Mouse (Mus musculus) neural tube, embryonic 14.5 days (tissue): ENCODE data around the gene Glo1. TPM values are rescaled to one million over a fixed set of nuclear protein-coding genes. Genes with fewer than 3 reads are reported as not detected.
A peak's percentile ranks its signal among the peaks of the same experiment; 100 is the strongest.

Experiments used
- ATAC-seq: fragments of 200-750 bp; cut with Nextera tagmentation; 2 replicates; pipeline ENCODE4 v1.8.0; 2017; ENCODE audit warnings: low read depth, mild to moderate bottlenecking, moderate TSS enrichment, moderate library complexity
- H3K27ac ChIP-seq: fragments of 300-500 bp; sonication (generic); 2 replicates; pipeline ENCODE4 v1.5.1; 2014; ENCODE audit warnings: low read depth, mild to moderate bottlenecking, control low read depth, low read length, moderate library complexity, mixed read lengths
- H3K27me3 ChIP-seq: fragments of 300-500 bp; sonication (generic); 2 replicates; pipeline ENCODE4 v1.6.1; 2014; ENCODE audit warnings: low read length; ENCODE audit not compliant: control insufficient read depth, insufficient read depth
- H3K36me3 ChIP-seq: fragments of 300-500 bp; sonication (generic); 2 replicates; pipeline ENCODE4 v1.6.1; 2014; ENCODE audit warnings: low read length, mixed read lengths; ENCODE audit not compliant: control insufficient read depth, insufficient read depth
- H3K4me1 ChIP-seq: fragments of 300-500 bp; sonication (generic); 2 replicates; pipeline ENCODE4 v1.6.1; 2014; ENCODE audit warnings: low read length; ENCODE audit not compliant: control insufficient read depth, insufficient read depth
- H3K4me2 ChIP-seq: fragments of 300-500 bp; sonication (generic); 2 replicates; pipeline ENCODE4 v1.6.1; 2014; ENCODE audit warnings: mild to moderate bottlenecking, low read depth, low read length, control low read depth
- H3K4me3 ChIP-seq: fragments of 300-500 bp; sonication (generic); 2 replicates; pipeline ENCODE4 v1.5.1; 2014; ENCODE audit warnings: low read depth, low read length, control low read depth, mixed read lengths
- H3K9ac ChIP-seq: fragments of 300-500 bp; sonication (generic); replicated peaks from 2 replicates; pipeline ENCODE4 v1.6.1; 2014; ENCODE audit warnings: low read depth, mild to moderate bottlenecking, control low read depth, low read length, mixed read lengths
- H3K9me3 ChIP-seq: fragments of 300-500 bp; sonication (generic); 2 replicates; pipeline ENCODE4 v1.6.1; 2016; ENCODE audit warnings: low read length; ENCODE audit not compliant: control insufficient read depth
- WGBS: fragments of 180-500 bp; shearing (Covaris S2); extraction: QIAGEN DNeasy Blood & Tissue Kit; methylation state at CpG from one replicate; pipeline ENCODE4 v1.1.7; 2014; 5-methylcytosine and 5-hydroxymethylcytosine counted together
- polyA plus RNA-seq: library from polyadenylated mRNA; unstranded; fragments of >200 nt; fragmentation: Nextera tagmentation; extraction: Ambion mirVana; gene quantifications from 2 replicates; pipeline ENCODE4 v1.2.1, GENCODE M21; 2014

The Glo1 gene
- polyA plus RNA-seq, 1 experiment from 2014 or later = 159 TPM

GRCm38 (mm10) chr17:30619153-30619552, 7.5 kb downstream of the Glo1 start:
- Histone ChIP-seq H3K36me3 (no peaks in the 10 kb centered on the region), H3K27ac (no peak overlapping the region), H3K4me3 (no peak overlapping the region), H3K4me2 (no peak overlapping the region), H3K27me3 (no peaks in the 10 kb centered on the region), H3K4me1 (no peaks in the 10 kb centered on the region), H3K9ac (no peak overlapping the region), H3K9me3 (no peaks in the 10 kb centered on the region)
- no peak for ATAC-seq
- WGBS = 59% methylated on average over 2 of the region's 2 CpGs

- no peak overlapping the region for H3K4me2 ChIP-seq
- H3K27ac ChIP-seq = no peak overlapping the region
- H3K9ac ChIP-seq = no peak overlapping the region
- no peaks in the 10 kb centered on the region for H3K27me3 ChIP-seq
- H3K4me1 ChIP-seq = no peaks in the 10 kb centered on the region
- no peaks in the 10 kb centered on the region for H3K9me3 ChIP-seq
- no peak overlapping the region for H3K4me3 ChIP-seq
- no peaks in the 10 kb centered on the region for H3K36me3 ChIP-seq
- WGBS = 83% methylated on average over 3 of the region's 3 CpGs
- no peak for ATAC-seq
These were observed 8.4 kb downstream of the Glo1 start for GRCm38 (mm10) chr17:30618136-30618891.

- H3K9ac ChIP-seq = no peak overlapping the region
- 90% methylated on average over 5 of the region's 5 CpGs for WGBS
- ATAC-seq = no peak
- H3K27ac ChIP-seq = no peak overlapping the region
- H3K4me1 ChIP-seq = peaks cover 6% of the 10 kb centered on the region; the same call in 1 of the 2 replicates
- no peaks in the 10 kb centered on the region for H3K27me3 ChIP-seq
- no peak overlapping the region for H3K4me3 ChIP-seq
- H3K9me3 ChIP-seq = no peaks in the 10 kb centered on the region
- no peak overlapping the region for H3K4me2 ChIP-seq
- H3K36me3 ChIP-seq = no peaks in the 10 kb centered on the region
These were observed 10.5 kb downstream of the Glo1 start for GRCm38 (mm10) chr17:30616203-30616602.

- no peak for ATAC-seq
- no peaks in the 10 kb centered on the region for H3K9me3 ChIP-seq
- peaks cover 10% of the 10 kb centered on the region; the same call in 1 of the 2 replicates for H3K4me1 ChIP-seq
- H3K4me2 ChIP-seq = no peak overlapping the region
- H3K27me3 ChIP-seq = no peaks in the 10 kb centered on the region
- no peak overlapping the region for H3K9ac ChIP-seq
- no peak overlapping the region for H3K4me3 ChIP-seq
- H3K36me3 ChIP-seq = no peaks in the 10 kb centered on the region
- H3K27ac ChIP-seq = no peak overlapping the region
These were observed 13.3 kb downstream of the Glo1 start for GRCm38 (mm10) chr17:30613350-30613749.

GRCm38 (mm10) chr17:30612075-30612859, 14.4 kb downstream of the Glo1 start:
- peak overlapping the region; percentile 62 for H3K4me3 ChIP-seq
- H3K27ac ChIP-seq = peak overlapping the region; percentile 78
- ATAC-seq = peak; percentile 100
- H3K4me2 ChIP-seq = peak overlapping the region; percentile 63
- peaks cover 14% of the 10 kb centered on the region; the same call in 1 of the 2 replicates for H3K4me1 ChIP-seq
- no peaks in the 10 kb centered on the region for H3K36me3 ChIP-seq
- H3K9ac ChIP-seq = peak overlapping the region; percentile 71
- H3K27me3 ChIP-seq = no peaks in the 10 kb centered on the region
- no peaks in the 10 kb centered on the region for H3K9me3 ChIP-seq
- under 1% methylated on average over 34 of the region's 34 CpGs for WGBS

- Histone ChIP-seq H3K27ac (peak overlapping the region; percentile 78), H3K9me3 (no peaks in the 10 kb centered on the region), H3K4me2 (peak overlapping the region; percentile 63), H3K9ac (peak overlapping the region; percentile 71), H3K36me3 (no peaks in the 10 kb centered on the region), H3K4me3 (peak overlapping the region; percentile 62), H3K27me3 (no peaks in the 10 kb centered on the region), H3K4me1 (peaks cover 14% of the 10 kb centered on the region; the same call in 1 of the 2 replicates)
- no peak for ATAC-seq
- 28% methylated on average over 18 of the region's 18 CpGs for WGBS
These were observed 15.2 kb downstream of the Glo1 start for GRCm38 (mm10) chr17:30611221-30612074.

GRCm38 (mm10) chr17:30610739-30611138, 15.9 kb downstream of the Glo1 start:
- H3K9me3 ChIP-seq = no peaks in the 10 kb centered on the region
- H3K36me3 ChIP-seq = no peaks in the 10 kb centered on the region
- 92% methylated on average over 1 of the region's 1 CpGs for WGBS
- H3K4me3 ChIP-seq = no peak overlapping the region
- no peaks in the 10 kb centered on the region for H3K27me3 ChIP-seq
- no peak for ATAC-seq
- H3K27ac ChIP-seq = no peak overlapping the region
- peaks cover 14% of the 10 kb centered on the region; the same call in 1 of the 2 replicates for H3K4me1 ChIP-seq
- H3K4me2 ChIP-seq = no peak overlapping the region
- no peak overlapping the region for H3K9ac ChIP-seq

- no peak overlapping the region for H3K4me2 ChIP-seq
- no peak overlapping the region for H3K27ac ChIP-seq
- H3K36me3 ChIP-seq = no peaks in the 10 kb centered on the region
- no peak overlapping the region for H3K4me3 ChIP-seq
- no peaks in the 10 kb centered on the region for H3K9me3 ChIP-seq
- H3K9ac ChIP-seq = no peak overlapping the region
- H3K27me3 ChIP-seq = no peaks in the 10 kb centered on the region
- no peak for ATAC-seq
- H3K4me1 ChIP-seq = peaks cover 14% of the 10 kb centered on the region; the same call in 1 of the 2 replicates
- WGBS = 98% methylated on average over 5 of the region's 5 CpGs
These were observed 16.7 kb downstream of the Glo1 start for GRCm38 (mm10) chr17:30609980-30610307.
